Mouse (Mus musculus) left cerebral cortex, adult 11 months (tissue): ENCODE measurements at regions not wholly inside any gene's neighbourhood (a gene's known extent, or its start where the extent isn't known, plus 50 kb on each side); places are given as distances from the start of the nearest gene placed in this dataset.

Experiments used
- DNase-seq: peaks from one replicate; pipeline ENCODE4 v3.0.0; 2022; ENCODE audit warnings: low spot score

DNA sequence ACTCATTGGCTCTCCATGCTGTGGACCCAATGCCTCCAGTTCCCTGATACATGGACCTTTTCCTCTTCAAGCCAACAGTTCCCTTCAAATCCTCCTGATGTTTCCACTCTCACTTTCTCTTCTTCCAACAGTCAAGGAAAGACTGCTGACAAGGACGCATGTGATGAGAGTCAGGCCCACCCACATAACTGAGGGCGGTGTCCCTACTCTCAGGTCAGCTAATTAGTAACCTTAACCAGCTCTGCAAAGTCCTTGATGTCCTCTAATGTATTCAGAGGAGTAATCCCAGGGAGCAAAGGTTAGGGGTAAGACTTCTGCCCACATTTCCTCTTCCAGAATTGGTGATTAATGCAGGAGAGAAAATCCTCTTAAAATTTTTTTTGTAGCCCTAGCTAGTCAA lies 139.7 kb downstream of the Ackr3 start:
- DNase-seq, result no peak

DNA sequence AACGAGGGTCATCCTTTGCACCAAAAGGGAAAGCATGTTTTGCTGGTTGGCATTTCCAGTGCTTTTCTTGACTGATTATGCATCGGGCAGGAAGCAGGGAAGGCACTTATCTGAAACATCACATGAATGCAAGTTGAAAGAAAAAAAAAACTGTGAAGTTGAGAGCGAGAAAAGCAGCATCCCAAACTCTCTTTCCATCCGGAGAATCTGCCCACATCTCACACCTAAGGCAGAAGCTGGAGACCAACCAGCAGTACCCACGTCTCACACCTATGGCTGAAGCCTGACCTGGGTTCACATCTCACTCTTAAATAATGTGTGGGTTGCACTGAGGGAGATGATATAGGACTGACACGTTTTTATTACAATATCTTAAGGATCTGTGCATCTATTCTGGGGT lies 143.3 kb downstream of the Ackr3 start:
- DNase-seq, result no peak

DNA sequence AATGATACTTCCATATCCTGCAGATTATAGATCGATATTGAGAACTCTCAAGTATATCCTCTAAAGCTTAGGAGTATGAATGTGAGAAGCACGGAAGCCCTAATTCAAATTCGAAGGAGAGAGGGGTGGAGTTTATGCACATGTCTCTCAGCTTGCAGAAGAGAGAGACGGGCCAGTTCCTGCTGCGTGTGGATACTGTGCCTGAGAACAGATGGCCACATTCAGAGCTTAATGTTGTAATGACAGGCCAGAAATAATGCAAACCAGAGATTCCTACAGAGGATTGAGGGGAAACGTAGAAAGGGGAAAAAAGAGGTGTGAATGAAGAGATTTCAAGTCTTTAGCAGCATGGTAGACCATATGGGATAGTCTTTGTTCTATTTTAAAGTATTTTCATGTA lies 145.8 kb downstream of the Ackr3 start:
- no peak for DNase-seq

DNA sequence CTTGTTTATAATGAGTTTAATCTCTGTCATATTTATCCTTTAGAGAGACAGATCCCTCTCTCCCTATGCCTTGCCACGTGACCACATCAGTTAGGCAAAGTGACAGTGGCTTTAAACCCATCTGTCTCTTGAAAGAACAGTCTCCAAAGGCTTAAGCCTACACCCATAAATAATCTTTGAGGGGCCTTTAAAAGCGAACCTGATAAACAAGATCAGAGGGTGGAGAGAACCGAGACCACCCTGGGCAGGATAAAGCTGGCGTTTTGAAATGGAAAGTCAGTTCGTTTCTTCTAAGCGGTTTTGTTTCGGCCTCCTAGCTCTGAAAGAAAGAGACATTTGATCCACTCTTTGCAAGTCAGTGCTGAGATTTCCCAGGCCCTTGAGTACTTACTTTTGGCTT lies 149.5 kb downstream of the Ackr3 start:
- DNase-seq, result no peak

DNA sequence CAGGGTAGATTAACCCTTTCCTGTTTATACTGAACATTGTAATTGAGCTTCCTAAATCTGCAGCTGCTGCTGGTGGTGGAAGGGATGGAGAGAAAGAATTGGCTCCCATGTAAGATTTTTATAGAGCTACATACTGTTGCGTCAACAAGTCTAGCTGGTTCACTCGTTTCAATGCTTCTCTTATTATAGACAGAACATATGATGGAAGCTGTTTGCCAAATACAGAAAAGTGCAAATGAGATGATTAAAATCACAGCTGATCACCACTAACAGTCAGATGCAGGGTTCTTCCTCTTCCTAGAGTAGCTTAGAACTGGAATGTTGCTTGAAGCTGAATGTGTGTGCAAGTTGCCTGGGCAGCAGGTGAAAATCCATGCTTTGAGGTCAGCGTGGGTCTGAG lies 152.8 kb downstream of the Ackr3 start:
- no peak for DNase-seq

DNA sequence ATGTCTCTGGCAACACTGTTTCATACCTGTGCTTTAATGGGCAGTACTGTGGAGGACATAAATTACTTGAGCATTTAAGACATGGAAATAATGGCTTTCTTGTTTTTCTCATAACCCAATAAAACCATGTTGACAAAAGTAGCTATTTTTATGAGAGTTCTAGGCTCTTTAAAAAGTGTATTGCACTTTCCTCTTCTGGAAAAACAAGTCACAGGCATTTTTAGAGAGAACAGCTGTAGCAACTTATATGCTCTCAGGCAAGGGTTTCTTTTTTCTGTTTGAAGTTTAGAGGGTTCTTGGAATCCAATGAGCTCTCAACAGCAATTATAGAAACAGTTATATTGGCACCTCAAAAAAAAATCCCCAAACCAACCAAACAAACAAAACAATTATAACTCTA lies 153.6 kb downstream of the Ackr3 start:
- DNase-seq, result no peak

DNA sequence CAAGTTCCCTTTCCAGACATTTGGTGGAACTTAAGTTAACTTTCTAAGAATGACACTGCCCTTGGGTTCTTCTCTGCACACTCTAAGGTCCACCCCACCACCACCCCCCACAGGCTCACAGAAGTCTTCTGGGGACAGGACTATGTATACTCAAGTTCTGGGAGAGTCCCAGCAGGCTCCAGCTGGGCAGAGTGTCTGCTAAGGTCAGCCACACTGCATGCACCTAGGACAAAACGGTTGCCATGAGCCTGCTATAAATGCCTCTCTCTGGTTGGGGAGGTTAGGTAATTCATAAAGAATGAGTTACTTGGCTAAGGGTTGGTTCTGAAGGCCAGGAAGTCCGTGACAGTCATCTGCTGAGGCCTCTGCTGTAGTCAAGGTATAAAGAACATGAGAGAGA lies 155.2 kb downstream of the Ackr3 start:
- DNase-seq, result no peak

DNA sequence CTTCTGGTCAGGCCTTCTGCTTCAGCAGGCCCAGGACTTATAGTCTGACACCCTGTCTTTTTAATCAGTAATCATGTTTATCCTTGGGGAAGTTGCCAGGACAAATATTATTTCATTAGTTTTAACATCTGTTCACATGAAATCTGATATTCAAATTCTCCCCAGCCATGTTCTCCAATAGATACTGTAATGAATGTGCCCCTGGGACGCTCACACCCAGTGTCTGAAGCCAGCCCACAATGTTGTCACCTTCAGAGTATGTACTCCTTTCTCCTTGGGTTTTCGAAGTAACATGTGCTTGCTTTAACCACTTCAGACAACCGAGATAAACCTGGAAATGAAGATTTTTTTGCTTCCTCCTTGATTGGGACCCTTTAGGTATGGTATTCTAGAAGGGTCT lies 156.3 kb downstream of the Ackr3 start:
- DNase-seq, result no peak

DNA sequence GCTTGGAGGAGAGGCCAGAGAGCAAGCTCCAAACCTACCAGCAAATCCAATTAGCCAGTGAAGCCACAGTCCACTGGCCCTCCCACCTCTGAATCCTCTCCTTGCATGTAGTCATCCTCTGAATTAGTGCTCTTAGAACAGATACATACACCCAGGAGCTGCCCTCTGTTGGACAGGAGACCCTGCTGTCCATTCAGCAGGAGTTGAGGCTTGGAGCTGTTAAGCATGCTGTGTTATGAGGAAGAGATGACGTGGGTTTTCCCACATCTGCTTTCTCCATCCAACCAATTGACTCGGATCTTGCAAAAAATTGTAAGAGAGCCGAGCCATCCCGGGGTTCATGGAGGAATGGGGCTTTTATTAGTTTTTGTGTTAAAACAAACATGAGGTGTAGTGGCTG lies 160.7 kb downstream of the Ackr3 start:
- DNase-seq, result no peak

DNA sequence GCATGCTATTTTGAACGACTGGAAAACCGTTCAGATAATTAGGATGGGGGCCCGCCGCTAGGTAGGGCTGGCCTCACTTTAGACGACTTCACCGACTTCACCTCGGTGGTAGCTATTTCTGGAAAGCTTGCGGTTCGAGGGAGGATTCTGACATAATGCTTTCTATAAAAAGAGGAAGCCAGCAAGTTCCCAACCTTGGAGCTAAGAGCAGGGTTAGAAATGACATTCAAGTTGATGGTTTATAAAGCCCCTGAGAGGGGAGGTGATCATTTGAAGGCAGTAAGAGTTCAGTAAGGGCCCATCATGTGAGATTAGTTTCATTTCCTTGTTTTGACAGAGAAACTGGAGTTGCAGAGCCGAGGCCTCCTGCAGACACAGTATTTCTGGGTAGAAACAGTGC lies 164.8 kb downstream of the Ackr3 start:
- DNase-seq, result no peak

DNA sequence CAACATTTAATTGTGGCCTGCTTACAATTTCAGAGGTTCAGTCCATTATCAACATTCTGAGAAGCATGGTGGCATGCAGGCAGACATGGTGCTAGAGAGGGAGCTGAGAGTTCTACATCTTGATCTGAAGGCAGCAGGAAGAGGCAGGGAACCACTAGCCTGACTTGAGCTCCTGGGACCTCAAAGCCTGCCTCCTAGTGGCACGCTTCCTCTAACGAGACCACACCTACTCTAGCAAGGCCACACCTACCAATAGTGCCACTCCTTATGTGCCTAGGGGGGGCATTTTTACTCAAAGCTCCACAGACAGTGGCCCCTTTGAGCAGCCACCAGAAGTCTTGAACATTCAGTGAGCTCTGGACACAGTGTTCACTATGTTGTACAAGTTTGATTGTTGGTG lies 165.5 kb downstream of the Ackr3 start:
- no peak for DNase-seq

DNA sequence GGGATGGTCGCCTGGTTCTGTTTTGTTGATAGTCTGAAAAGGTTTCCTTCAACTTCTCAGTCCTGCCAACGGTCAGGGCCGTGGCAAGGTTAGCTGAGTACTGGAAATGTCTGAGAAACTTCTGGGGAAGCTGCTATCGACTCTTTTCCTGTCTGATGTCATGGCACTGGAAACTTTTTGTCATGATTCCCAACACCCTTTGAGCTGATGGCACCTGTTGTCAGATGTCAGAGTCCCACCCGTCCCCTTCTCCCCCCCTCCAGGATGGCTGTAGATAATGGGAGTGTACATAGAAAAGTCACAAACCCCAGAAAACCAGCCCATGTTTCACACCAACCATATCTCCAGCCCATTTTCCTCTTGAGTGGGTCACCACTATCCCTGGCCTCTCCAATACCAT lies 167.0 kb downstream of the Ackr3 start:
- DNase-seq, result no peak

DNA sequence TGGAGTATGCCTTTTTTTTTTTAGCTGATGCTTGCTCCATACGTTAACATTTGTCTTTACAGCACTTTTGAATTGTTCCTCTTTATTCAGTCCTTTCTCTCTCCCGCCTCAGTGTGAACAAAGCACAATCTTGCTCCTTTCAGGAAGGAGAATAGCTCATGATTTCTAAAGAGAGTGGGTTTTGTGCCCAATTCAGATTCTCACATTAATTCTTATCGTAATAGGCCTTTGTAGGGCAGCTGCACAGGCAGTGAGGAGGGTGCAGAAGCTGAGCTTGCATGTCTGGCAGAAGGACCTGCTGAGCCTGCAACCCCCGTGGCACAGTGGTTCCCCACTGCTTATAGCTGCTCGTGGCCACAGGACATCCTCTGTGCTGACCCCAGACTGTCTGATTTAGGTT lies 169.2 kb downstream of the Ackr3 start:
- DNase-seq, result no peak

DNA sequence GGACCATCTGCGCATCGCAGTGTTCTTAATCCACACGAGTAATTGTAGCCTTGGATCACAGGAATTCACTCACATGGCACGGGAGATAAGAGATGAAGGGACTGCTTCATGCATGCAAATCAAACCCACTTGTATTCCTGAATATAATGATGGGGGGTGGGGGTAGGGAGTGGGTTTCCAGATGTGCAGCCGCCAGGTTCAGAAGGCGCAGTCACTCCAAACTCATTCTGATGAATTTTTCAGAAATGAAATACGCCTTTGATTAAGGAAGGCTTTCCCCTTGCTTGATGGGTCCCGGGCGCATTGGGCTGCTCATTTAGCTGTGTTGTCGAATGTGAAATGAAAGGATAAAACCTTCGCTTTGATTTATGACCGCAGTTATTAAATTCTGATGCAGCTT lies 170.7 kb downstream of the Ackr3 start:
- DNase-seq, result no peak

DNA sequence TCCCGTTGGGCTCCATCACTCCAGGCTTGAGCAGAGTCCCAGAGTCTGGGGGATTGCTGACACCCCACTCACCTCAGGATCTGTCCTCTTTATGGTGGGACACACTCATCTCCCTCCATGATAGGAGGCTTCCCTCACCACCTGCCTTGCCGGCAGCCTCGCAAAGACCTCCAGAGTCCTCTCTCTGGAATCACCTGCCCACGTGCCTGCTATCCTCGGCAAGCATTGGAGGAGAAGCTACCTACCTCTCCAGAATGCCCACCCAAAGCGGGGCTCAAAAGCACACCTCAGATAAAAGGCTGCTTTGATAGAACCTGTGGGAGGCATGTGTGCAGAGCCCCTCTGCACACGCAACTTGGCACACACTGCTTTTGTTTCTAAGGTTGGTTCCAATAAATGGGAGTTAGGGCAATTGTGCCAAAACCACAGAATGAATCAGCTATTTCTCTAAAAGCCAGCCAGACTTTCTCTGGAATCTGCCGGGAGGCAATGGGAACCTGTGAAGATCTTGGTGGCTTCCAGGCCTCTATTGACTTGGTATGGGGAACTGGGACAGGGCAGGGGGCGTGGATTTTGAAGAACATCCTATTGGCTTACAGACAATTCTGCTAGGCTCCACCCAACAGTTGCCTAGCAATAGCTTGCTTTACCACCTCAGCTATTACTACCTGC lies 176.4 kb downstream of the Ackr3 start:
- no peak for DNase-seq

DNA sequence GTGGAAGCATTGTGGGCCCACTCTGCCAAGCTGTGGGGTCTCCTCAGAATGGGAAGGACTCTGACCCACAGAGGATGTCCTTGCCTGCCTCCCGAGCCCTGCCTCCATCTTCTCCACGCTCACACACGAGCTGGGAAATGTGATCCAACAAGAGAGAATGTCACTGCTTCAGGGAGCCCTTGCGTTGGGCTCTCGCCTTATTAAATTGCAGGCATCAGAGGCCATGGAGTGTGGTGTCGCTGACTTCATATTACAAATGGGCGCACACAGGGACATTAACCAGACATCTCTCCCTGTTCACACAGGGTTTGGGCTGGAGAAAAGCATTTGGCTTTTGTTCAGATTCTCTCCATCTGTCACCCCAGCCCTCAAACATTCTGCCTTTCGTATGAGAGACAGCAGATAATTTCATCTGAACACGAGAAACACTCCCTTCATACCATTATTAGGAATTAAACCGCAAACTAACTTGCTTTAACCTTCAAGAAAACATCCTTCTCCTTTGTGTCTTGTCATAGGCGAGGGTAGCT lies 179.2 kb downstream of the Ackr3 start:
- DNase-seq, result no peak

DNA sequence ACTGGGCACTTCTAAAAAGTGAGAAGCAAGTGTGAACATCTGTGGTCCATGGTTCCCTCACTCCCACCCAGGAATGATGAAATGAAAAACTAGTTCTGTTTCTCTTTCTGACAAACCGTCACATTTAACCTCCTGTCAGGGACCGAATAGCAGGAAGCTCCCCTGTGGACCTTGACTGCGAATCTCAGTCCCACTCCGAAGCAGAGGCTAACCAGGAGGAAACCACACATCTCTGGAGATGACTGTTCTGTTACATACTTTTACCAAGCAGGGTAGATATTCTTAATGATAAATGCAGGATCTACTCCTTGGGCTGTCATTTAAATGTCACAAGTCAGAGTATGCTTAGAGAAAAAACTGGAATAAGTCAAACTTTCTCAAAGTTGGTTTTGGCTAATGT lies 181.2 kb downstream of the Ackr3 start:
- DNase-seq, result no peak

DNA sequence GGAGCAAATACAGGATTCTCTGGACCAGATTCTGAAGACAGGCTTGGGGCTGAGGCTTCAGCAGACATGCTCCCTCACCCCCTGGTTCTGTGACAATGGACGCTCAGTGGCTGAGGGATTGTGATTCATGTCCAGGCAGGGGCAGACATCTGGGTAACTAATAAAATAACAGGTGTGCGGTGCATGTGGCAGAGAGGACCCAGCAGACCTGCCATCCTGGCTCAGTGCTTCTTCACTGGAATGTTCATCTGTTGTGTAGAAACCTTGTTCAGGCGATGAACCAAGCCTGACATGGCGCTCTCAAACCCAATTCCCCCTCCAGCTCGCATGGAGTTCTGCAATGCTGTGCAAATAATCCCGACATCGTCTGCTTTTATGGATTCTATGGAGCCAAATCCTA lies 183.0 kb downstream of the Ackr3 start:
- no peak for DNase-seq

DNA sequence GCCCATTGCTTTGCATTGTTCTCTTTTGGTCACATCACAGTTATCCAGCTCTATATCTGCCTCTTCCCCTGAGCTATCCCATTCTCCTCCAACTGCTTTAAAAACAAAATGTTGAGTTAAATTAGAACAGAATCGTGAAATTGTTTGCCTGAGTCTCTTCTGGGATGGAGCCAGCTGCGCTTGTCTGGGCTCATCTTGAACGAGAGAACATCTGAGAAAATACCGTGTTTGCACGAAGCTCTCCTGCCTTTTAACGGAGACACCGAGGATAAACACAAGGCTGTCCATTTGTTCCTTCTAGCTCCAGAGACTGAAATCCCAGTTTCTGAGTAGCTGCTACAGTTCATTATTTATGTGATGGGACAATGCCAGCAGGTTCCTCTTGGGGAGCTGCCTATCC lies 186.6 kb downstream of the Ackr3 start:
- DNase-seq, result no peak

DNA sequence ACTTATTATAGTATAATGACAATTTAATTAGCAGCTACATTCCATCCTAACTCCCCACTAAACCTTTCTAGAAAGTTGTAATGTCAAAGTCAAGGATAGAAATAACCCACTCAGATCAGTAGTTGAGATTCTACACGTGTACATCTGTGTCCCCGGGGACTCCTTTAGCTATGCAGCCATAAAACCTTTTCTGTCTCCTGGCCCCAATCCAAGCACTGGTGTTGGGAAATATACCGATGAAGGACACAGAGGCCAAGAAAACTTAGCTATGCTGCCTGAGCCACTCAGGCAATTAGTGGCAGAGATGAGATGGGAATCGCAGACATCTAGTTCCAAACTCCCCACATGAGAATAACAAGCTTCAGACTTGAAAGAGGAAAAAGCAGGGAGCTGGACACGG lies 190.1 kb downstream of the Ackr3 start:
- DNase-seq, result no peak

DNA sequence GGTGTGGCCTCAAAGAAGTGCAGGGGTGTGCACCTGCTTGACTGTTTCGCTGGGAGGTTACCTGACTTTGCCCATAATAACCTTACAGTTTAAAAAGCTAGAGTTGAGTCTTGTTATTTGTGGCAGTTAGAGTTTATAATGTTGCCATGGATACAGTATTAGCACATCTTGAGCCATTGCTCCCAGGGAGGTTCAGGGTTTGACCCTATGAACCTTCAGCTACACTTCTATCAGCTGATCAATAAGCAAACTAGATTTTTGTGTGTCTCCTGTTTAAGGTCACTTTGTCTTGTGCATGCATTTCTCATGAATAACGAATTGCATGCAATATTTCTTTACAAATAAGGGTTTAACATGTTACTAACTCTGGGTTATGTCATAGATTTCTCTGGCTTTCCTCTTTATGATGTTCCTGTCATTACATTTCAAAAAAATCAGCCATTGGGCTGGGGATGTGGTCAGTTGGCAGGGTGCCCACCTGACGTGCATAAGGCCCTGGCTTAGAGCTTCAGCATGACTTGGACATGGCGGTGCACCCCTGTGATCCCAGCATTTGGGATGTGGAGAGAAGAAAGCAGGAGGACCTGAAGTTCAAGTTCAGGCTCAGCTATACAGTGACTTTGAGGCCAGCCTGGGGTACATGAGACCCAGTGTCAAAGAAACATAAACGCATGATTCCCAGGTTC lies 191.7 kb downstream of the Ackr3 start:
- DNase-seq, result no peak

DNA sequence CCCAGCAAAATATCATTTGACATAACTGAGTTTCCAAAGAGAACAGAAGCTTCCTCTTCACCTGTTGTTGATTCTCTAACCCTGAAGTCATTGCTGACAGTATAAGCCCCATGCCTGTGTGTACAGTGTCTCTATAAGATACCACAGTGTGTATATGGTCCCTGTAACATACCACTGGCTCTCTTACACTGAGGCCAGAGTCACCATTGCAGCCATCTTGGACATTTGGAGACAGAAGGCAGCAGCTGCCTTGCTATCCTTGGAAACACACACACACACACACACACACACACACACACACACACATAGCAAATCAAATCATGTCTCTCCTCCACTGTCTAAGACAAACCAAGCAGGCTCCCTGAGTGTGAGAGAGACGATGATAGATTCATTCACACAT lies 192.9 kb downstream of the Ackr3 start:
- DNase-seq, result no peak

DNA sequence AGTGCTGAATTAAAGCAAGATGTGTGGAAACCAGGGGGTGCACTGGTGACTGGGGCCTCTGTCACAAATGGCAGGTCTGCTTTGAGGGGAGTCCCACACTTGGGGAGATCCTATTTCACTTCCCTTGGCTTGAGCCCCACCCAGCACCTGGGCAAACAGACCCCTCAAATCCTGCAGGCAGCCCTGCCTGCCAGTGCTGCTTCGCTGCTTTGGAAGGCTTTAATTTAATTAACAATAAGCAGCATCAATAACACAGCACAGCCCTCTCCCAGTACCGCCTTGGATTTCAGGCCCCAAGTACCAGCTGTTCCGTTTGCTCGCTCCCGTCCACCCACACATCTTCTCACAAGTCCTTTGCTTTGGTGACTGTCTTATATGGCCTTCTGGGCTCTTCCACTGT lies 193.6 kb downstream of the Ackr3 start:
- no peak for DNase-seq

DNA sequence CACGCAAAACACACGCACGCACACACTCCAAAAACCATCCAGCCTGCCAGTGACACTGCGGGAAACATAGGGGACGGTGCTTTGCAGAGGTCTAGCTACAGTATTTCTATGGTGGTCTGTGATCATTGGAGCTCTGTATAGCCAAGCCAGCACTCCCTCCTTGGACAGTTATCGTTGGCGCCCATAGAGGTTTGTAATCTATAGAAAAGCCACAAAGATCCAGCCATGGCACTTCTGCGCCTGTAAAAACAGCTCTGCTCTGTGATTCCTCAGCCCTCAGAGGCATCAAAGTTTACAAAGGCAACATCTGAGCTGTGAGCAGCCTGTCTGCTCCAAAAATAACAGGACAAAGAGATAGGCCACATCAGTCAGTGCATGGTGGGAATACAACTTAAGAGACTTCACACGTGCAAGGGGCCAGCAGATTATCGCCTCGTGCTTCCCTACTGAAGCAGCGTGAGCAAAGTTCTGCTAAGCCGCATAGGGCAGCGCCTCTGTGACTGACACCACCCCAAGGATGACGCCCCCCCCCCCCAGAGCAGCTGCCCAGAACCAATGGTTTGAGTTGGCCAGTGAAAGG lies 194.7 kb downstream of the Ackr3 start:
- DNase-seq, result no peak
